Mouse (Mus musculus) thymus, postnatal 10 days (tissue): ENCODE results near the gene Atp2c1.
A peak's percentile ranks its signal among the peaks of the same experiment; 100 is the strongest.

Experiments used
- DNase-seq, 2 experiments: peaks; one replicate each; pipeline ENCODE4 v3.0.0; 2021; ENCODE audit warnings: low spot score in 2 of 2

Gene Atp2c1

DNA sequence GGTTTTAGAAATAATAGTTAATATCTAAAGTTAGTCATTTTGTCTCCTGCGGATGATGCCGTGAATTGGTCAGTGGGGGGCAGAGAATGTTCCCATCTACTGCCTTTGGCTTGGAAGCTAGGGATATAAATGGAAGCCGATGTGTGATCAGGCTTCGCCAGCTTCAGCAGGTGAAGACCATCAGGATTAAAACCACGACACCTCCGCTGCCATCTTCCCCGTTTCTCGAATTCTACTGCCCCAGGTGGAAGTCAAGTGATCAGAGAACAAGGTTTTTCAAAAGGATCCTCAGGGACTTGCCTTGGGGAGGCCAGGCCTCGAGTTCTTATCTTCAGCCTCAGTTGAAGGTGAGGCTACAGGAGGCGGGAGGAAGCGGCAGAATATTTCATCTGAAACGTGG is at the start of gene Atp2c1:
Atp2c1 (minus strand) TSS at position 101 of the 400 bp plus-strand sequence.
- DNase-seq, result no peak

DNA sequence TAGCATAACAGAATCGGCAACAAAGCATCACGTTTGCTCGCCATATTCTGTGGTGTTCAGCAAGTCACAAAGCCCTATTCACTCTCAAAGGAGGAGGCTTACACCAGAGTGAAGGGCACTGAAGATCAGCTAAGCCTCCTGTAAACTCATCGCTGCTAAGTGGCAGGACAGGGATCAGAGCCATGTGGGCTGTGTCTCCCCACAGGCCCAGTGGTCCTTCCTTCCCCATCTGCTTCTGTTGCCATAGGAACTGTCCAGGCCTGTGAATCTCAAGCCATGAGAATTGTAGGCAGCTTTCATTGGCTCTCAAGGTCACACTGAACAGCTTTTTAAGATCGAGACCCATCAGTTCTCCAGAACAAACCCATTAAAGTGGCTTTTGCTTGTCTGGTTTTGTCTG is 30.3 kb upstream of the Atp2c1 start:
- no peak for DNase-seq

DNA sequence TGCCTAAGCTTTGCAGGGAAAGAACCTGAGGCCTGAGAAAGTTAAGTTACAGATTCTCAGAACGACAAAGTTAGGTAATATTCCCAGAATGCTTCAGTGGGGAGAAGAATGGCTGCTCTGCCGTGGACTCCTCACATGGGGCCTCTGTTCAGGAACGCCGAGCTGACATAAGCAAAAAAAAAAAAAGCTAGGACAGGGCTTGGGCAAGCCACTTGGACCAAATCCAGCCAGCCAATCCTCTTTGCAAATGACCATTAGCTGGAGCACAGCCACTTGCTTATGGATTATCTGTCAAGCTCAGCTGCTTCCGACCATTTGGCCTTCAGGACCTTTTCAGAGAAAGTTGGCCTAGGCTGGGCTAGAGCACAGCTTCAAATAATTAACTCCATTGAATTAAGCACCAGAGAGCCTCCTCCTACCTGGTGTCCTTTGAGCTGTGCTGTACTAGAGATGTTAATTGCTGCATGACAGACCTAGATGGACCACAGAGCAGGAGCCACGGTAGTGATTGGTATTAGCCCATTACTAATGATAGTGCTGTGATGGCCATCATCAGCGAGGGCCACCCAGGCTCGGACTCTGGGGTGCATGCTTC is 29.1 kb upstream of the Atp2c1 start:
- no peak for DNase-seq

DNA sequence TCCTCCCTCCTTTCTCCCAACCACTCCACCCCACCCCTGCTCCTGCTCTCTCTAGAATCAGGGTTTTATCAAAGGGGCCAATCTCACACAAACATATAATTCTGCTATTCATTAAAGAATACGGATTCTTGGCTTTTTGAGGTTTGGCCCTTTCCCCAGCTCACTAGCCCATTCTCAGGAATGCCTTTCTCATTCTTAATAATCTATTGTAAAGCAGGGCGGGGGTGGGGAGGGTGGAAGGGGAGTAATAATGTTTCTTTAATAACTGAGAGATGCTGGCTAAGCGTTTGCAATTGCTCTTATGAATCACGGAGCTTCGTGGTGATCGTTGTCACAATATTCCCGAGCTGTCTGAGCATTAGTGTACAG is 27.3 kb upstream of the Atp2c1 start:
- DNase-seq, result no peak

DNA sequence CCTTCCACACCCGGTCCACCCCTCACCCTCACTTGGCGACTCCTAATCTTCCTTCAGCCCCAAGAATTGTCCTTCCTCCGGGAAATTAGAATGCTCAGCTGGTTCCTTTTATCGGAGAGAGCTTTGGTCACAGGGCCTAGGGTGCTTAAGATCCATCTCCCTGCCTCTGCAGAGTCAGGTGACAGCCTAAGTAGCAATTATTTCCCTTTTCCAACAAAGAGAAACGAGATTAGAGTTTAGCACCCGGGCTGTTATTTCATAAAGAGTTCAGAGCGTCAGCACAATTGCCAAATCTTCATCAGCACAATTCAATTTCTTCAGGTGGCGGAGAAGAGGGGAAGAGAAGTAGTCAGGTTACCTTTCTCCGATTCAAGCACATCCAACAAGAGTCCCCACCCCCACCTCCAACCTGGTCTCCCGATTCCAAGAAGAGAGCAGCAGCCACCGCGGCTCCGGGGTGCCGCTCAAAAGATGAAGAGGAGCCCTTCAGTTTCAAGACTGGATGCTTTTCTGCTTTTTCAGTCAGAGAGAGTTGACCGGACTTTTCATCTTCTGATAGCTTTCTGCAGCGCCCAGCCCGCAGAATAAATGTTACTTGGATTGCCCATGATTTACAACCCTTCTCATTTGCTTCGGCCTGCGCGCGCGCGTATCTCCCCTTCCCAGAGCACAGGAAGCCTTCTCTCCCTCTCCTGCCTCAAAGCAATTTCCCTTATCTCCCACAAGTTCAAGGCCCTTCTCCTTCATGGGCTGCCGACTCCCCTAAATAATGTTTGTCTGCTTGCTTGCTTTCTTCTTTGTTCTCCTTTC is 26.7 kb upstream of the Atp2c1 start:
- DNase-seq, result no peak

DNA sequence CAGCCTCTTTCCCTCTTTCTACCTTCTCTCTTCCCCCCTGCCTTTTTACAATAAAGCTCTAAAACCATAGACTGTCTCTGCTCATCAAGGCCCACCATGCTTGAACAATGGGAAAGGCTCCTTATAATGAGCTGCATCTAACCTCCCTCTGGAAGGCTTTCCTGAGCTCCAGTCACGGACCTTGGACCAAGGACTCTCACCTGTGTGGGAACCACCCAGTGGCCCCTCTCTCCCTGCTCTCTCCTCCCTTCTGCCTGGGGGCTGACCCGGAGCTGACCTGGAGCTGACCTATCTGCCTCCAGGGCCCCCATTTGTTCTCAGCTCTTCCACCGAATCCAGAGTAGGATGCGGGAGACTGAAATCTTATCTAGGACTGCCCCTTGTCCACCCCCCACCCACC is 24.3 kb upstream of the Atp2c1 start:
- no peak for DNase-seq

DNA sequence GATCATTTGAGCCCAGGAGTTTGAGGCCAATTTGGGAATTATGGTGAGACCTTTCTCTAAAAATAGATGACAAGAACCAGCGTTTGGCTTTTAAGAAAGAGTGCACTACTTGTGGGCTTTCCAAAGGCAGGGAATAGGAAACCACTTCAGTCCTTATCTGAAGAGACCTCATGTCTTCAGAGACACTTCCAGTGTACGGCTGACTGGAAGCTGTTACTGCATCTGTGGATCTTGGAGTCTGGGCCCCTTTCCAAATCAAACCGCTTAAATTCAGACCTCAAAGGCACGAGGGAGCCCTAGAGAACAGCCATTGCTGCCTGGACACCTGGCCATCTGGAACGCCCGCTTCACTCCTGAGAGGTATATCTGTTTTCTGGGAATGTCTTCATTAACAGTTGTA is 22.0 kb upstream of the Atp2c1 start:
- DNase-seq, result no peak

DNA sequence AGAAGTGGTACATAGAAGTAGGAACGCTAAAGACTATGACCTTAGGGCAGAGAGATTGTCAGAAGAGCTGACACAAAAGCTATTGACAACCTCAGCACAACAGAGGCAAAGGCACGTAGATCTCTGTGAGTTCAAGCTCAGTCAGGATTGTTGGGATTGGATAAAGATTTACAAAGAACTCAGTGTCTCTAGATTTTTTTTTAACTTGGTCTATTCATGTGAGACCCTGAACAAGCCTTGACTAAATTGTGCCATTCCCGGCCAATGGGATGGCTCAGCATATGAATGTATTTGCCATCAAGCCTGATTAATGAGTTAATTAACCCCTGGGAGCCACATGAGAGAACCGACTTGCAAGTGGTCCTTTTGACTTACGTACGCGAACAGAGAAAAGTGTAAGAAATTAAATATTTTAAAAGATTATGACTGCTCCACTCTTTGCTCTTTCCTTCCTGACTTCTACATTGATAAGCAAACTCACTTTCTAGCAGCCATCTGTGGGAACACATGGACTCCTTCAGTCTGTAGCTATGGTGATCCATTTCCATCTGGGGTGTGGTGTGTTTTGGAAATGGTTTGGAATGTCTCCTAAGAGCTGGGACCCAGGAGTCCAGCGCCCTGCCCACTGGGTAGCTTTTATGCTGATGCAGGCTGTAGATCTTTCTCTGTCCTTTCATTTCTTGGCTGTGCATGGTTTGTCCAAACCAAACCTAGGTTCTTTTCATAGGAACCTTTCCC is 17.1 kb upstream of the Atp2c1 start:
- DNase-seq, result no peak

DNA sequence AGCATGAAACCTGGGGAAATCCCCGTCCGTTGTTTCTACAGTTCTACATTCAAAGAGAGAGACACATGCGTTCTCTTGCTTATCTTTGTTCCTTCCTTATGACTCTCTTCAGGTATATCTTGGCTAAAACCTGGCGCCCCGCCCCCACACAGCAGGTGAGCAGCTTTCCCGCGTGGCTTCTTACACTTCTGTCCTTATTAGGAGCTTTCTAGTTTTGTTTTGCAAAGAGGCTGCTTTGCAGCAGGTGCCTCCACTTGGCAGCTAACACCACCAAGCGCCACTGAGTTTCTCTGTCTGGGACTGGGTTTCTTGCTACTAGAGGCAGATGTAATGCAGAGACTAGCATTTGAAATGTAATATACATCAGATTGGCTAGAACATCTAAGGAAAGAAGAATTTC is 10.4 kb upstream of the Atp2c1 start:
- no peak for DNase-seq

DNA sequence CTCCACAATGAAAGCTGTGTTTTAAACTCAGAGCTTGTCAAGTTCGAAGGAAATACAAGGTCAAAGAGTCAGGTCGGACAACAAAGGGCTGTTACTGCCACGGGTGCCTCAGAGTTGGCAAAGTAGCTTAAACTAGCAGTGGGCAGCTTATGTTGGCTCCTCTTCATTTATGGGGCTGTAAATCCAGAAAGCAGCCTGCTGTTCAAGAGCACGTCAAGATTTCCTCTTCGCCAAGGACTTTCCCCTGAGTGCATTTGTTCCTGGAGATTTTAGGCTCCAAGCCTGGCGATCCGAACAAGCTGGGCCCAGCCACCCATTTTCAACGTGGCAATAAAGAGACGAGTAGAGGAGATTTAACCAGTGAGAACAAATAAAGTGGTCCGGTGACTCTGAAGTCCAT is 9.8 kb upstream of the Atp2c1 start:
- no peak for DNase-seq

DNA sequence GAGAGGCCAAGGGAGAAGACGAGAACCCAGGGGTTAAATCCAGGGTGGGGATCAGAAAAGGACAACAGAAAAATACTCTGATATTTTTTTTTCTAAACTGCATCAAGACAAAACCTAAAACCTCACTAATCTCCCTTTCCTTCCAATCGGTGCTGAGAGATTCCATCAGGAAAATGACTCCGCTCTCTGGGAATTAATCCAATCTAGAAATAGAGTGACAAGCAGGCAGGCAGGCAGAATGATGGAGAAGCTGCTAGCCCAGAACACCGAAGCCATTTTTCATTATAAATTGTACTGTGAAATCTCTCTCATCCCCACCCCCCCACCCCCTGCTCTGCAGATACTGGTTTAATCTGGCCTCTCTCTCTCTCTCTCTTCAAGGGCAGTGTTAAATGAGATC is 1.8 kb downstream of the Atp2c1 start:
- DNase-seq, result no peak

DNA sequence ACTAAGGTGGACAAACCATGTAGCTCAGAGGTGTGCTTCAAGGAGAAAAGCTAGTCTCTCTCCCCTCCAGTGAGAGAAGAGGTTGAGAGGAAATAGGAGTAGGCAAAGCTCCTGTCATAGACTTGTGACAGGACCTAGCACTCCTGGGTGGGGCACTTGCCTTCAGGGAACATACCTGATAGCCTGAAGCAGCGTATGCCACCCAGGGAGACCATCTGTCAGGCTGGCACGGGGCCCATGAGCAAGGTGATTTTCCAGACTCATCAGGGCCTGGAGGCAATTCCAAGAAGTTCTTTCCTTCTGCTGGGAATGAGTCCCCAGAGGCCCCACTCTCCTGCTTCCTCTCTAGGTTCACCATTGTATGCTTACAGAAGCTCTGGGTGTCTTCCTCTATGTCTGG is 4.1 kb downstream of the Atp2c1 start:
- DNase-seq, result no peak

DNA sequence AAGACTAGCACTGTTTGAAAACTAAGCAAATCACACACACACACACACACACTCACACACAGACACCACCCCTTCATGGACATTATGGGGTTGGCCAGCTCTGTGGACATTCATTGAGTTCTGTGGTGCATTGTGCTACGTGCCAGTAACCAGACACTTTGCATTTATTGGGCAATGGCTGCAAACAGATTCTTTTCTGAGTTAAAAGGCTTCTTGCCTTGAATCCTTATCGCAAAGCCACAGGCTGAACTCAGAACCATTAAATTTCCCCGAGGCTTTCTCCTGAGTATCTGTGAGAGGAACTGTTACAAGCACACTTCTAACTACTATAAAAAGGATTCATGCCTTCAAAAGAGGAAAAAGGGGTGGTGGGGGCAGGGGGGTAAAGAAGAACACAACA is 5.1 kb downstream of the Atp2c1 start:
- DNase-seq, result no peak

DNA sequence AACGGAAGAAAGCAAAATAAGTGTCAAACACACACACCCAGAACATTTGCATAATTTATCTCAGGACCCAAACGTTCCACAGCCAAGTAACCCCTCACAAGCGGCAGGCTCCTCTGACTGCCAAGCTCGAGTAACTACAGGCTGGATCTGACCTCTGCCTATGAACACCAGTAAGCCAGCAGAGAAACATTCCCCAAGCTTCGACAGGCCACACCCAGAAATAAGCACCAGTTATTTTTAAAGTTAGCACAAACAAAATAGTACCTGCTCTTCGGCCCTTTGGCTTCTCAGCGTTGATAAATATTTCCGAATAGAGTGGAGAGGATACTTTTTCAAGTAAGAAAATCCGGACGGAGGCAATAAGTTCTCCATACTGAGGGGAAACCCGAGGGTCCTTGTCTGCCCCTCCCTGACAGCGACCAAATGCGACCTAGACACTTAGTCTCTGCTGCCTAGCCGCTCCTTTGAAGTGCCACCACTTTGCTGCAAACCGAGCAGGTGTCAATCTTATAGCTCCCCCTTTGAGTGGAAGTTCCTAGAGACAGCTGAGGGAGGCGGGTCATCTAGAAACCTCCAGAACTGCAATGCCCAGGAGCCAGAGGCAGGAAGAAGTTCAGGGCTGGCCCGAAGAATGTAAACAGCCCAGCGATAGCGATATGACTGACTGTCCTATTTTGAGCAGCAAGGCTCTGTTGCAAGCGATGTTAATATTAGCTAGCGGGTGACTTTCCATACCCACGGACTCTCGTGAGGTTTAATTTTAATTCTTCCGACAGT is 6.2 kb downstream of the Atp2c1 start:
- no peak for DNase-seq

DNA sequence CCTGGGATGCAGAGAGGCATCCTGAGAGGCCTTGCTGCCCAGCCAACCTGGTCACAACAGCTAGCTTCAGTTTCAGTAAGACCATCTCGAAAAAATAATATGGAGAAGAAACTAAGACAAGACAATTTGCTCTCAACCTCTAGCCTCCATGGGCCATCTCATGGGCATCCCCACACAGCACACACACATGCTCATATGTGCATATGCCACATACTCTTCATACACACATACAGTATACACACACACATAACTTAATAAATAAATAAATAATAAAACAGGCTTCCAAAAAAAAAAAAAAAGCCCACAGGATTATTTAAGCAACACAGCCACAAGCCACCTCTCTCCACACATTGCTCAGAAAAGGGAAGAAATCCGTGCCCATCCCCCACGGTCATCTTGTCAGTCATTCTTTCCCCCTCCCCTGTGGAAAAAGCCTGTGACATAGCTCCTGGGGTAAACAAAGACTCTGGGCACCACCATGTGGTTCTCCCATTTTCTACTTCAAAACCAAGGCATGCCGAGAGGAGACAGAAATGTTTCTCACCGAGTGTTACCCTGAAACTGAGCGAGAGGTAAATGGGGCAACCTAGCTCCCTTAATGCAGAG is 7.7 kb downstream of the Atp2c1 start:
- DNase-seq, result no peak

DNA sequence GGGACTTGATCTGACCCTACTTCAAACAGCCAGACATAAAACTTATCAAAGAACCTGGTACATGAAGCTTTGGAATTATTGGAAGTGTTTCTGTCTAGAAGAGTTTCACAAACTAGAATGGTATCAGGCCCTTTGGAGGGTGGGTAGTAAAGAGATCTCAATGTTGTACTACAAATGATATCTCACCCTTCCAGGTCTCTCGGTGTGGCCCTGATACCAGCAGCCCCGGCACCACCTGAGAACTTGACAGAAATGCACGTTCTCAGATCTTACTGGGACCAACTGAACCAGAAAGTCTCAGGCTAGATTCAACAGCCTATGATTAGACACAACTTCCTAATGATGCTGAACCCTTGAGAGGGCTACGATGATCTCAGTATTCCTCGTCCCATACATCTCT is 23.4 kb downstream of the Atp2c1 start:
- DNase-seq, result no peak

DNA sequence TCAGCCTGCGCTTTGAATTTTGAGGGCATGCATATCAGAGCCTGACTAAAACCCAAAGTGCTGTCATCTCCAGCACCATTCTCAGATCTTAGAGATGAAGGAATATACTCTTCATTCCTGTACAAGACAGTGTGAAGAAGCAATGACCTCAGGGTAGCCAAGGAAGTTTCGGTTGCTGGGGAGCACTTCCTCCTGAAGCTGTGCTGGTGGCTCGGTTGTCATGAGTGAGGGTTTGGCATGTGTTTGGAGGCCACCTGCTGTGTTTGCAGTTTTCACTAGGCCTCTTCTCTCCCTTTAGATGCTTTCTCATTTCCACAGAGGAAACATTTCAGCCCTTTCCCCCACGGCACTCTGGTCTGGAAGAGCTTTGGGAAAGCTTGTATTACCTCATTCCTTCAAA is 24.7 kb downstream of the Atp2c1 start:
- DNase-seq, result no peak

DNA sequence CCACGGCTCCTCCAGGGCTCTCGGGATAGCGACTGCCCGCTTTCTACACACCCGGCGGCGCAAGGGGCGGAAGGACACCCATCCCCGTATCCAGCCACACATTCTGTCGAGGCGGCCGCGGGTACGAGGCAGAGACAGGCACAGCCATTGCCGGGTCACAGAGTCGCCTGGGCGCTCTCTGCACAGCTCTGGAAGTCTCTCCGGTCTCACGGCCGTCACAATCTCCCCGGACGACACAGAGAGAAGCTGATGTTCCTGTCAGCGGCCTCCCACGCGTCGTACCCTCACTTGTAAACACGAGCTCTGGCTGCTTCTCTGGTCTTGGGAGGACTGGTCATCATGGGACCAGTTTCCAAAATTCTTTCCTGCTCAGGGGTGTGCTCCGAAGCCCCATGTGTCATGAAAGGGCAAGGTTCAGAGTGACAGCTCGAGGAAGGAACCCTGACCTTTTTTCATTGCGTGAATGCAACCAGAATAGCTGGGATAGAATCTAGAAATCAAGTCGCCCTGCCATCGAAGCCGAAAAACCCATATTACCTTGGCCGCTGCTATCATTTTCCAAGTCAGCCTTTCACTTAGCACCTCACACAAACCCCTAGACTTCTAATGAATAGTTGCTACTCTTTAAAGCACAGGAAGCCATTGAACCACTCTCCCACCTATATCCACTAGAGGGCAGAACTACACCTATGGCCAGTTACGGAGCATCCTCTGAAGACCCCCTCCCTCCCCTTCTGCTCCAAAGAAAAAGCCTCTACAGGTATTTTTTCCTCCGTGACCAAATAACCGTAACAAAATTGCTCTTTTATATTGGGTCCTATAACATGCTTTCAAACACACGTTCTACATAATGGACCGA is 31.6 kb downstream of the Atp2c1 start:
- peak; percentile 42 to 58 for DNase-seq

DNA sequence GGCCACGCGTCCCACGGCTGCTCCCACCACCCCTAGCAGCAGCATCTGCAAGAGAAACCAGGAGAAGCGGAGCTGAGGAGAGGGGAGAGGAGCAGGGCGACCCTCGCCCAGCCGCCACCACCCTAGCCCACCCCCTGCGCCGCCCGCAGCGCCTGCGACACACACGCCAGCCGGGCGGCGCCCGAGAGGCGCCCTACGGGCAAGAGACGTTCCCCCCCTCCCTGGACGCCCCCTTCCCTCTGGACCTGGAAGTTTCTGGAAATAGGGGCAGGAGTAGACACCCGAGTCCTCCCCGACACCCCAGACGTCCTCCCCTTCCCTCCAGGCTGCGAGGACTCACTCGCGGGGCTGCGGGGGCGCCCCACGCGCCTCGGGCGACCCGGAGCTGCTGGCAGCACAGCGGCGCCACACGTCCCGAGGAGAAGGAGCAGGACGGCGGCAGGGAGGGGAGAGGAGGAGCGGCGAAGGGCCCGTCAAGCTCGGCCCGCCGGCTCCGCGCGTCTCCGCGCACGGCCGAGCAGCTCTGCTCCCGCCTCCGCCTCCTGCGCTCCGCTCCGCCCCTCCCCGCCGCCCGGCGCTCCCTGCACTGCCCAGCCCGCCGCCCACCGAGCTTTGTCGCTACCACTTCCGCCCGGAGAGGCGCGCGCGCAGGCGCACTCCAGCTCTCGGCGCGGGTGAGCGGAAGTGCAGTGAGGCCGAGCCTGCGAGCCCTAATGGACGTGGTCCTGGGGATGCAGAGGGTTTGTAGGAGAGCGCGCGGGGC is 32.4 kb downstream of the Atp2c1 start:
- DNase-seq, result peak; percentile 93 to 96

DNA sequence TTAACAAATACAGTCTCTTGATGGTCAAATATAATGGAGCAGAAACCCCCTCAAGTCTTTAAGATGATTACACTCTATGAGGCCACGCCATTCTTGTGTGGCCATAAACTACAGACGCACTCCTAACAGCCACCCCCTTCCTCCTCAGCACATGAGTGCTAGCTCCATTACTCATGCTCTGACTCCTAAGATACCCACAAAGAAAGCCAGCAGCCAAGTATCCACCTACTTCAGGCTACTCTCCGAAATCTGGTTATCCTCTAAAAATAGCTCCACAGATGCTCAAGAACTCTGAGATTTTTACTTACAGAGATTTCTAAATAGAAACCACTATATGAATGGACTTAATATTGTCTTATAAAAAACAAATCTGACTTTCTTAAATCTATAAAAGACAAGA is 34.4 kb downstream of the Atp2c1 start:
- no peak for DNase-seq
